Mouse (Mus musculus): ENCODE measurements around the gene Rc3h1. TPM values are rescaled to one million over a fixed set of nuclear protein-coding genes. Genes with fewer than 3 reads are reported as not detected.
A peak's percentile ranks its signal among the peaks of the same experiment; 100 is the strongest.
"Not testable (repeated sequence)": the region's sequence is repeated elsewhere in the genome, so short reads cannot be mapped to it uniquely, and the experiment has no call there.

Gene Rc3h1
- polyA plus RNA-seq, 1 experiment from 2014 or later = 8.4 TPM

GRCm38 (mm10) chr1:160878485-160878884 is 27.7 kb upstream of the Rc3h1 start:
- ATAC-seq (replicated peaks; ENCODE audit: insufficient number of reproducible peaks, low FRiP score, low TSS enrichment, low read depth) = no peak

GRCm38 (mm10) chr1:160881378-160881777 is 24.8 kb upstream of the Rc3h1 start:
- not testable (repeated sequence) for ATAC-seq (replicated peaks; ENCODE audit: insufficient number of reproducible peaks, low FRiP score, low TSS enrichment, low read depth); H3K36me3 ChIP-seq (replicated peaks; ENCODE audit: control insufficient read depth, insufficient read depth, low read depth, low read length); H3K4me3 ChIP-seq (ENCODE audit: low read depth, low read length); DNase-seq (ENCODE audit: low spot score); H3K4me2 ChIP-seq (ENCODE audit: low read depth, low read length); H3K9me3 ChIP-seq (replicated peaks; ENCODE audit: control insufficient read depth, low read length); H3K9ac ChIP-seq (replicated peaks; ENCODE audit: low read length); H3K27ac ChIP-seq (replicated peaks; ENCODE audit: low read depth, low read length); H3K4me1 ChIP-seq (ENCODE audit: control insufficient read depth, insufficient read depth, low read length); H3K27me3 ChIP-seq (ENCODE audit: control insufficient read depth, insufficient read depth, low read length)
- 70% methylated on average over 1 of the region's 1 CpGs for WGBS

More at GRCm38 (mm10) chr1:160878485-160878884, 27.7 kb upstream of the Rc3h1 start:
- no peaks in the 10 kb centered on the region for H3K4me1 ChIP-seq (ENCODE audit: control insufficient read depth, insufficient read depth, low read length)
- H3K27ac ChIP-seq (replicated peaks; ENCODE audit: low read depth, low read length) = no peak overlapping the region
- H3K9ac ChIP-seq (replicated peaks; ENCODE audit: low read length) = no peak overlapping the region
- H3K9me3 ChIP-seq (replicated peaks; ENCODE audit: control insufficient read depth, low read length) = no peaks in the 10 kb centered on the region
- H3K4me3 ChIP-seq (ENCODE audit: low read depth, low read length) = no peak overlapping the region
- H3K36me3 ChIP-seq (replicated peaks; ENCODE audit: control insufficient read depth, insufficient read depth, low read depth, low read length) = no peaks in the 10 kb centered on the region
- WGBS = 81% methylated on average over 4 of the region's 4 CpGs
- DNase-seq (ENCODE audit: low spot score) = no peak
- H3K27me3 ChIP-seq (ENCODE audit: control insufficient read depth, insufficient read depth, low read length) = no peaks in the 10 kb centered on the region
- no peak overlapping the region for H3K4me2 ChIP-seq (ENCODE audit: low read depth, low read length)

DNA sequence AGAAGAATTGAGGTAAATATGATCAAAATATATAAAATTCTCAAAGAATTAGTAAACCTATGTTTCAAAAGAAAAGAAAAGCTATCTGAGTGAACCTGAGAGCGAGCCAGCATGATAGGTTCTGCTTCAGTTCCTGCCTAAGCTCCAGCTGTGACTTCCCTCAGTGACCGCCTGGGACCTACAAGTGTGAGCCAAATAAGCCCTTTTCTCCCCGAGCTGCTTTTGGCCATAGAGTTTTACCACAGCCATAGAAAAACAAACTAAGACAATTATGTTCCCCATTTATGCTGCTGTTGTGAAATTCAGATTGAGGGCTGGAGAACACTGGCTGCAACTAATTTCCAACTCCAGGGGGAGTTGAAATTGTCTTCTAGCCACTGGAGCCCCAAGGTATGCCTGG is 24.2 kb upstream of the Rc3h1 start:
- H3K9me3 ChIP-seq (replicated peaks; ENCODE audit: control insufficient read depth, low read length) = no peaks in the 10 kb centered on the region
- no peak for DNase-seq (ENCODE audit: low spot score)
- 62% methylated on average over 3 of the region's 3 CpGs for WGBS
- H3K27me3 ChIP-seq (ENCODE audit: control insufficient read depth, insufficient read depth, low read length) = no peaks in the 10 kb centered on the region
- no peak overlapping the region for H3K27ac ChIP-seq (replicated peaks; ENCODE audit: low read depth, low read length)
- H3K4me1 ChIP-seq (ENCODE audit: control insufficient read depth, insufficient read depth, low read length) = no peaks in the 10 kb centered on the region
- no peaks in the 10 kb centered on the region for H3K36me3 ChIP-seq (replicated peaks; ENCODE audit: control insufficient read depth, insufficient read depth, low read depth, low read length)
- H3K4me2 ChIP-seq (ENCODE audit: low read depth, low read length) = no peak overlapping the region
- H3K9ac ChIP-seq (replicated peaks; ENCODE audit: low read length) = no peak overlapping the region
- ATAC-seq (replicated peaks; ENCODE audit: insufficient number of reproducible peaks, low FRiP score, low TSS enrichment, low read depth) = no peak
- H3K4me3 ChIP-seq (ENCODE audit: low read depth, low read length) = no peak overlapping the region

GRCm38 (mm10) chr1:160884273-160884672 is 21.9 kb upstream of the Rc3h1 start:
- no peak for DNase-seq (ENCODE audit: low spot score)
- Histone ChIP-seq H3K27me3 (ENCODE audit: control insufficient read depth, insufficient read depth, low read length) (no peaks in the 10 kb centered on the region), H3K4me3 (ENCODE audit: low read depth, low read length) (no peak overlapping the region), H3K4me1 (ENCODE audit: control insufficient read depth, insufficient read depth, low read length) (no peaks in the 10 kb centered on the region), H3K4me2 (ENCODE audit: low read depth, low read length) (no peak overlapping the region), H3K9ac (replicated peaks; ENCODE audit: low read length) (no peak overlapping the region), H3K36me3 (replicated peaks; ENCODE audit: control insufficient read depth, insufficient read depth, low read depth, low read length) (no peaks in the 10 kb centered on the region), H3K9me3 (replicated peaks; ENCODE audit: control insufficient read depth, low read length) (no peaks in the 10 kb centered on the region), H3K27ac (replicated peaks; ENCODE audit: low read depth, low read length) (no peak overlapping the region)
- no peak for ATAC-seq (replicated peaks; ENCODE audit: insufficient number of reproducible peaks, low FRiP score, low TSS enrichment, low read depth)
- 71% methylated on average over 3 of the region's 3 CpGs for WGBS

GRCm38 (mm10) chr1:160884993-160885392 is 21.2 kb upstream of the Rc3h1 start:
- Histone ChIP-seq H3K4me3 (ENCODE audit: low read depth, low read length) (no peak overlapping the region), H3K36me3 (replicated peaks; ENCODE audit: control insufficient read depth, insufficient read depth, low read depth, low read length) (no peaks in the 10 kb centered on the region), H3K4me2 (ENCODE audit: low read depth, low read length) (no peak overlapping the region), H3K9me3 (replicated peaks; ENCODE audit: control insufficient read depth, low read length) (no peaks in the 10 kb centered on the region), H3K27me3 (ENCODE audit: control insufficient read depth, insufficient read depth, low read length) (no peaks in the 10 kb centered on the region), H3K9ac (replicated peaks; ENCODE audit: low read length) (no peak overlapping the region), H3K27ac (replicated peaks; ENCODE audit: low read depth, low read length) (no peak overlapping the region), H3K4me1 (ENCODE audit: control insufficient read depth, insufficient read depth, low read length) (no peaks in the 10 kb centered on the region)
- DNase-seq (ENCODE audit: low spot score) = no peak
- no peak for ATAC-seq (replicated peaks; ENCODE audit: insufficient number of reproducible peaks, low FRiP score, low TSS enrichment, low read depth)
- WGBS = 63% methylated on average over 2 of the region's 2 CpGs

DNA sequence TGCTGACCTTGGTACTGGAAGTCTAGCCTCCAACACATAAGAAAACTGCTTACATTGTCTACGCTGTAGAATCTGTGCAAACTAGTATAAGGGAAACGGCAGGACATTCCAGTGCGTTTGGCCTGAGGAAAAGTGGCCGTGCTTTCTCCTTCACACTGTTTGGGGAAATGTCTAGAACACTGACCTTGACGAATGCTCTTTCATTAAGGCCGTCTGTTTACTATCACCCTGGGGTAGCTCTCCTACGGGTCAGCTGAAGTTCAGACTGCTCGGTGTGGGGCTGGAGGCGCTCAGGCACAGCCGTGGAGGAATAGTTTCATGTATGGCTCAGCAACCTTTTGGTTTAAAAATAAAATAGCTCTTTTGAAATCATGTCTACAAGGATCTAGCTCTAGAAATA is 6.5 kb upstream of the Rc3h1 start:
- 46% methylated on average over 10 of the region's 10 CpGs for WGBS
- no peaks in the 10 kb centered on the region for H3K9me3 ChIP-seq (replicated peaks; ENCODE audit: control insufficient read depth, low read length)
- peak; percentile 48 for DNase-seq (ENCODE audit: low spot score)
- no peaks in the 10 kb centered on the region for H3K4me1 ChIP-seq (ENCODE audit: control insufficient read depth, insufficient read depth, low read length)
- no peak overlapping the region for H3K9ac ChIP-seq (replicated peaks; ENCODE audit: low read length)
- H3K27ac ChIP-seq (replicated peaks; ENCODE audit: low read depth, low read length) = no peak overlapping the region
- no peaks in the 10 kb centered on the region for H3K36me3 ChIP-seq (replicated peaks; ENCODE audit: control insufficient read depth, insufficient read depth, low read depth, low read length)
- H3K4me3 ChIP-seq (ENCODE audit: low read depth, low read length) = no peak overlapping the region
- no peak for ATAC-seq (replicated peaks; ENCODE audit: insufficient number of reproducible peaks, low FRiP score, low TSS enrichment, low read depth)
- H3K27me3 ChIP-seq (ENCODE audit: control insufficient read depth, insufficient read depth, low read length) = no peaks in the 10 kb centered on the region
- no peak overlapping the region for H3K4me2 ChIP-seq (ENCODE audit: low read depth, low read length)

- Histone ChIP-seq H3K27me3 (ENCODE audit: control insufficient read depth, insufficient read depth, low read length) (no peaks in the 10 kb centered on the region), H3K4me1 (ENCODE audit: control insufficient read depth, insufficient read depth, low read length) (no peaks in the 10 kb centered on the region), H3K9ac (replicated peaks; ENCODE audit: low read length) (no peak overlapping the region), H3K4me3 (ENCODE audit: low read depth, low read length) (no peak overlapping the region), H3K4me2 (ENCODE audit: low read depth, low read length) (no peak overlapping the region), H3K9me3 (replicated peaks; ENCODE audit: control insufficient read depth, low read length) (no peaks in the 10 kb centered on the region), H3K27ac (replicated peaks; ENCODE audit: low read depth, low read length) (no peak overlapping the region), H3K36me3 (replicated peaks; ENCODE audit: control insufficient read depth, insufficient read depth, low read depth, low read length) (no peaks in the 10 kb centered on the region)
- DNase-seq (ENCODE audit: low spot score) = no peak
- ATAC-seq (replicated peaks; ENCODE audit: insufficient number of reproducible peaks, low FRiP score, low TSS enrichment, low read depth) = no peak
- WGBS = 49% methylated on average over 4 of the region's 4 CpGs
Observed at GRCm38 (mm10) chr1:160904047-160904446, 2.2 kb upstream of the Rc3h1 start.

GRCm38 (mm10) chr1:160906558-160907481 is 602 bp downstream of the Rc3h1 start:
- Histone ChIP-seq H3K36me3 (replicated peaks; ENCODE audit: control insufficient read depth, insufficient read depth, low read depth, low read length) (no peaks in the 10 kb centered on the region), H3K4me3 (ENCODE audit: low read depth, low read length) (peak overlapping the region; percentile 98), H3K4me2 (ENCODE audit: low read depth, low read length) (peak overlapping the region; percentile 57), H3K4me1 (ENCODE audit: control insufficient read depth, insufficient read depth, low read length) (no peaks in the 10 kb centered on the region), H3K27me3 (ENCODE audit: control insufficient read depth, insufficient read depth, low read length) (no peaks in the 10 kb centered on the region), H3K27ac (replicated peaks; ENCODE audit: low read depth, low read length) (peak overlapping the region; percentile 80), H3K9me3 (replicated peaks; ENCODE audit: control insufficient read depth, low read length) (no peaks in the 10 kb centered on the region), H3K9ac (replicated peaks; ENCODE audit: low read length) (peak overlapping the region; percentile 95)
- 3% methylated on average over 60 of the region's 67 CpGs for WGBS
- peak; percentile 78 for ATAC-seq (replicated peaks; ENCODE audit: insufficient number of reproducible peaks, low FRiP score, low TSS enrichment, low read depth)
- peak; percentile 61 for DNase-seq (ENCODE audit: low spot score)

Data from embryonic facial prominence, embryonic 11.5 days (tissue).